Mouse (Mus musculus): ENCODE results near the gene Upk2. TPM values are rescaled to one million over a fixed set of nuclear protein-coding genes. Genes with fewer than 3 reads are reported as not detected.
A peak's percentile ranks its signal among the peaks of the same experiment; 100 is the strongest.

The Upk2 gene
- polyA plus RNA-seq (2015; fragmentation: Nextera tagmentation; extraction: Ambion mirVana), result not detected in 2 replicates

- H3K9me3 ChIP-seq (replicated peaks; ENCODE audit: control insufficient read depth, low read length), result no peaks in the 10 kb centered on the region
- H3K27me3 ChIP-seq (ENCODE audit: control insufficient read depth, insufficient read depth, low read depth, low read length), result peaks cover 15% of the 10 kb centered on the region
- WGBS (ENCODE audit: insufficient replicate concordance), result 29% methylated on average over 4 of the region's 4 CpGs
- H3K4me3 ChIP-seq (ENCODE audit: low read depth, low read length), result no peak within 1 kb of the TSS
- no peaks in the 10 kb centered on the region for H3K4me1 ChIP-seq (ENCODE audit: control insufficient read depth, low read depth, low read length)
- H3K9ac ChIP-seq (ENCODE audit: low read depth, low read length), result no peak within 1 kb of the TSS
- H3K4me2 ChIP-seq (ENCODE audit: low read depth, low read length), result no peak within 1 kb of the TSS
- H3K36me3 ChIP-seq (ENCODE audit: control insufficient read depth, insufficient read depth), result no peaks in the 10 kb centered on the region
- no peak for ATAC-seq (ENCODE audit: low read depth)
- no peak within 1 kb of the TSS for H3K27ac ChIP-seq (ENCODE audit: low read length)
These were observed at the start of gene Upk2 for GRCm38 (mm10) chr9:44454891-44455220. Gene Upk2, minus strand, starts transcription at chr9:44454976.

- no peak for ATAC-seq (ENCODE audit: low read depth)
- Histone ChIP-seq H3K9ac (ENCODE audit: low read depth, low read length) (no peak overlapping the region), H3K27me3 (ENCODE audit: control insufficient read depth, insufficient read depth, low read depth, low read length) (peaks cover 23% of the 10 kb centered on the region), H3K9me3 (replicated peaks; ENCODE audit: control insufficient read depth, low read length) (no peaks in the 10 kb centered on the region), H3K36me3 (ENCODE audit: control insufficient read depth, insufficient read depth) (no peaks in the 10 kb centered on the region), H3K4me3 (ENCODE audit: low read depth, low read length) (no peak overlapping the region), H3K4me1 (ENCODE audit: control insufficient read depth, low read depth, low read length) (peaks cover 21% of the 10 kb centered on the region), H3K27ac (ENCODE audit: low read length) (no peak overlapping the region), H3K4me2 (ENCODE audit: low read depth, low read length) (no peak overlapping the region)
- 1% methylated on average over 4 of the region's 4 CpGs for WGBS (ENCODE audit: insufficient replicate concordance)
These were observed 47.2 kb upstream of the Upk2 start for GRCm38 (mm10) chr9:44502006-44502405.

- H3K9ac ChIP-seq (ENCODE audit: low read depth, low read length), result no peak overlapping the region
These were observed 46.6 kb upstream of the Upk2 start for GRCm38 (mm10) chr9:44501206-44501879.

GRCm38 (mm10) chr9:44500638-44501175 is 45.9 kb upstream of the Upk2 start:
- Histone ChIP-seq H3K4me2 (ENCODE audit: low read depth, low read length) (no peak overlapping the region), H3K36me3 (ENCODE audit: control insufficient read depth, insufficient read depth) (no peaks in the 10 kb centered on the region), H3K27me3 (ENCODE audit: control insufficient read depth, insufficient read depth, low read depth, low read length) (peaks cover 26% of the 10 kb centered on the region), H3K9me3 (replicated peaks; ENCODE audit: control insufficient read depth, low read length) (no peaks in the 10 kb centered on the region), H3K9ac (ENCODE audit: low read depth, low read length) (no peak overlapping the region), H3K27ac (ENCODE audit: low read length) (no peak overlapping the region), H3K4me1 (ENCODE audit: control insufficient read depth, low read depth, low read length) (peaks cover 23% of the 10 kb centered on the region), H3K4me3 (ENCODE audit: low read depth, low read length) (no peak overlapping the region)
- ATAC-seq (ENCODE audit: low read depth), result no peak
- WGBS (ENCODE audit: insufficient replicate concordance), result 65% methylated on average over 8 of the region's 8 CpGs

More at GRCm38 (mm10) chr9:44501206-44501879, 46.6 kb upstream of the Upk2 start:
- Histone ChIP-seq H3K4me3 (ENCODE audit: low read depth, low read length) (no peak overlapping the region), H3K36me3 (ENCODE audit: control insufficient read depth, insufficient read depth) (no peaks in the 10 kb centered on the region), H3K9me3 (replicated peaks; ENCODE audit: control insufficient read depth, low read length) (no peaks in the 10 kb centered on the region), H3K4me2 (ENCODE audit: low read depth, low read length) (no peak overlapping the region), H3K27ac (ENCODE audit: low read length) (no peak overlapping the region), H3K27me3 (ENCODE audit: control insufficient read depth, insufficient read depth, low read depth, low read length) (peaks cover 26% of the 10 kb centered on the region), H3K4me1 (ENCODE audit: control insufficient read depth, low read depth, low read length) (peaks cover 23% of the 10 kb centered on the region)
- no peak for ATAC-seq (ENCODE audit: low read depth)
- 66% methylated on average over 10 of the region's 10 CpGs for WGBS (ENCODE audit: insufficient replicate concordance)

GRCm38 (mm10) chr9:44500163-44500533 is 45.4 kb upstream of the Upk2 start:
- Histone ChIP-seq H3K27ac (ENCODE audit: low read length) (no peak overlapping the region), H3K27me3 (ENCODE audit: control insufficient read depth, insufficient read depth, low read depth, low read length) (peaks cover 26% of the 10 kb centered on the region), H3K4me1 (ENCODE audit: control insufficient read depth, low read depth, low read length) (peaks cover 26% of the 10 kb centered on the region), H3K9me3 (replicated peaks; ENCODE audit: control insufficient read depth, low read length) (no peaks in the 10 kb centered on the region), H3K36me3 (ENCODE audit: control insufficient read depth, insufficient read depth) (no peaks in the 10 kb centered on the region), H3K9ac (ENCODE audit: low read depth, low read length) (no peak overlapping the region), H3K4me3 (ENCODE audit: low read depth, low read length) (no peak overlapping the region), H3K4me2 (ENCODE audit: low read depth, low read length) (no peak overlapping the region)
- WGBS (ENCODE audit: insufficient replicate concordance), result 52% methylated on average over 5 of the region's 5 CpGs
- ATAC-seq (ENCODE audit: low read depth), result no peak

GRCm38 (mm10) chr9:44499356-44500162 is 44.8 kb upstream of the Upk2 start:
- 44% methylated on average over 20 of the region's 20 CpGs for WGBS (ENCODE audit: insufficient replicate concordance)
- H3K4me3 ChIP-seq (ENCODE audit: low read depth, low read length), result no peak overlapping the region
- no peak overlapping the region for H3K9ac ChIP-seq (ENCODE audit: low read depth, low read length)

GRCm38 (mm10) chr9:44498421-44499355 is 43.9 kb upstream of the Upk2 start:
- Histone ChIP-seq H3K4me2 (ENCODE audit: low read depth, low read length) (peak overlapping the region; percentile 60), H3K27ac (ENCODE audit: low read length) (peak overlapping the region; percentile 33), H3K36me3 (ENCODE audit: control insufficient read depth, insufficient read depth) (no peaks in the 10 kb centered on the region), H3K27me3 (ENCODE audit: control insufficient read depth, insufficient read depth, low read depth, low read length) (peaks cover 26% of the 10 kb centered on the region), H3K4me1 (ENCODE audit: control insufficient read depth, low read depth, low read length) (peaks cover 40% of the 10 kb centered on the region), H3K9ac (ENCODE audit: low read depth, low read length) (peak overlapping the region; percentile 34; the same call in 1 of the 2 replicates), H3K4me3 (ENCODE audit: low read depth, low read length) (peak overlapping the region; percentile 44), H3K9me3 (replicated peaks; ENCODE audit: control insufficient read depth, low read length) (no peaks in the 10 kb centered on the region)
- under 1% methylated on average over 59 of the region's 59 CpGs for WGBS (ENCODE audit: insufficient replicate concordance)
- peak; percentile 42 for ATAC-seq (ENCODE audit: low read depth)

More at GRCm38 (mm10) chr9:44499356-44500162, 44.8 kb upstream of the Upk2 start:
- ATAC-seq (ENCODE audit: low read depth), result no peak
- Histone ChIP-seq H3K36me3 (ENCODE audit: control insufficient read depth, insufficient read depth) (no peaks in the 10 kb centered on the region), H3K9me3 (replicated peaks; ENCODE audit: control insufficient read depth, low read length) (no peaks in the 10 kb centered on the region), H3K27ac (ENCODE audit: low read length) (no peak overlapping the region), H3K4me2 (ENCODE audit: low read depth, low read length) (0 out of 2 replicates have a peak overlapping the region, but pooled peaks have one; percentile 60), H3K4me1 (ENCODE audit: control insufficient read depth, low read depth, low read length) (peaks cover 32% of the 10 kb centered on the region), H3K27me3 (ENCODE audit: control insufficient read depth, insufficient read depth, low read depth, low read length) (peaks cover 26% of the 10 kb centered on the region)

GRCm38 (mm10) chr9:44497624-44498377 is 43.0 kb upstream of the Upk2 start:
- peak overlapping the region; percentile 33 for H3K27ac ChIP-seq (ENCODE audit: low read length)
- no peaks in the 10 kb centered on the region for H3K36me3 ChIP-seq (ENCODE audit: control insufficient read depth, insufficient read depth)
- peaks cover 49% of the 10 kb centered on the region for H3K4me1 ChIP-seq (ENCODE audit: control insufficient read depth, low read depth, low read length)
- H3K4me3 ChIP-seq (ENCODE audit: low read depth, low read length), result peak overlapping the region; percentile 44
- H3K9ac ChIP-seq (ENCODE audit: low read depth, low read length), result peak overlapping the region; percentile 34; the same call in 1 of the 2 replicates
- peaks cover 26% of the 10 kb centered on the region for H3K27me3 ChIP-seq (ENCODE audit: control insufficient read depth, insufficient read depth, low read depth, low read length)
- peak overlapping the region; percentile 60 for H3K4me2 ChIP-seq (ENCODE audit: low read depth, low read length)
- no peaks in the 10 kb centered on the region for H3K9me3 ChIP-seq (replicated peaks; ENCODE audit: control insufficient read depth, low read length)
- ATAC-seq (ENCODE audit: low read depth), result peak; percentile 59
- WGBS (ENCODE audit: insufficient replicate concordance), result 2% methylated on average over 10 of the region's 11 CpGs
